Mouse (Mus musculus) inflammation-experienced regulatory T-cells (primary cell): ENCODE measurements around the gene Ntn1. TPM values are rescaled to one million over a fixed set of nuclear protein-coding genes. Genes with fewer than 3 reads are reported as not detected.

Source experiments
- polyA plus RNA-seq, 2 experiments: library from polyadenylated mRNA; unstranded; fragments of 100-300 nt; shearing (Covaris generic); gene quantifications; one replicate each; pipeline ENCODE4 v1.2.1; 2017

Gene Ntn1
- under 1 TPM; 0.31 to 0.66 TPM for polyA plus RNA-seq

GRCm38 (mm10) chr11:68400727-68401219 is at the start of gene Ntn1:
Ntn1 (minus strand) TSS chr11:68400823.

GRCm38 (mm10) chr11:68431699-68432360 is 31.2 kb upstream of the Ntn1 start, which contains the start of gene Pik3r5:
Pik3r5 (plus strand) TSS chr11:68432121.

Other genes with a start within 250 kb of the Ntn1 start
- gene Pik3r5, start 31.3 kb upstream of the Ntn1 start, polyA plus RNA-seq = 100 to 1,000 TPM in 1 of 2 experiments, 10 to 100 TPM in 1; 43.4 to 106 TPM
- gene Pik3r6, start 102.2 kb upstream of the Ntn1 start, polyA plus RNA-seq = 1 to 10 TPM in 1 of 2 experiments, under 1 TPM in 1; 0.28 to 1.5 TPM
- gene Mfsd6l, start 155.4 kb upstream of the Ntn1 start, polyA plus RNA-seq = not detected
- under 1 TPM in 1 of 2 experiments, not detected in 1; 0.53 TPM for gene Ccdc42, start 186.2 kb upstream of the Ntn1 start, polyA plus RNA-seq